Mouse (Mus musculus) Patski (cell line): ENCODE data around the gene Slc4a3. TPM values are rescaled to one million over a fixed set of nuclear protein-coding genes. Genes with fewer than 3 reads are reported as not detected.

Experiments
- ATAC-seq: fragments of 100-300 bp; one replicate; pipeline ENCODE4 v1.8.0; 2021
- CTCF ChIA-PET: fragments of 350-600 bp; sonication (Branson Sonifier 250); formaldehyde crosslinking; loops from one replicate; lab custom pipeline; 2022; ENCODE audit warnings: inconsistent platforms; lab: Charles Lee
- POLR2A ChIA-PET: fragments of 350-600 bp; sonication (Branson Sonifier 250); formaldehyde crosslinking; loops from one replicate; lab custom pipeline; 2022; ENCODE audit warnings: antibody characterized with exemption, inconsistent platforms; lab: Charles Lee
- DNase-seq: peaks from one replicate; pipeline ENCODE4 v3.0.0-alpha.2; 2011; ENCODE audit warnings: low read depth, low spot score
- H3K27me3 ChIP-seq: fragments of 371-371 bp; one replicate; pipeline ENCODE4 v1.5.1; 2021
- CTCF ChIP-seq: fragments of 100-300 bp; IDR thresholded peaks from one replicate; pipeline ENCODE4 v1.5.1; 2021
- in situ Hi-C: fragments of 300-500 bp; cut with MboI; formaldehyde crosslinking; loops from 3 replicates; pipeline ENCODE4 v1.11.1; 2018; ENCODE audit warnings: low pct_unique_long_range_greater_than_20kb, mixed read lengths
- polyA plus RNA-seq: library from polyadenylated mRNA; unstranded; gene quantifications from one replicate; pipeline ENCODE4 v1.2.3, GENCODE M21; 2021

Gene Slc4a3
- polyA plus RNA-seq = 60.2 TPM

DNA sequence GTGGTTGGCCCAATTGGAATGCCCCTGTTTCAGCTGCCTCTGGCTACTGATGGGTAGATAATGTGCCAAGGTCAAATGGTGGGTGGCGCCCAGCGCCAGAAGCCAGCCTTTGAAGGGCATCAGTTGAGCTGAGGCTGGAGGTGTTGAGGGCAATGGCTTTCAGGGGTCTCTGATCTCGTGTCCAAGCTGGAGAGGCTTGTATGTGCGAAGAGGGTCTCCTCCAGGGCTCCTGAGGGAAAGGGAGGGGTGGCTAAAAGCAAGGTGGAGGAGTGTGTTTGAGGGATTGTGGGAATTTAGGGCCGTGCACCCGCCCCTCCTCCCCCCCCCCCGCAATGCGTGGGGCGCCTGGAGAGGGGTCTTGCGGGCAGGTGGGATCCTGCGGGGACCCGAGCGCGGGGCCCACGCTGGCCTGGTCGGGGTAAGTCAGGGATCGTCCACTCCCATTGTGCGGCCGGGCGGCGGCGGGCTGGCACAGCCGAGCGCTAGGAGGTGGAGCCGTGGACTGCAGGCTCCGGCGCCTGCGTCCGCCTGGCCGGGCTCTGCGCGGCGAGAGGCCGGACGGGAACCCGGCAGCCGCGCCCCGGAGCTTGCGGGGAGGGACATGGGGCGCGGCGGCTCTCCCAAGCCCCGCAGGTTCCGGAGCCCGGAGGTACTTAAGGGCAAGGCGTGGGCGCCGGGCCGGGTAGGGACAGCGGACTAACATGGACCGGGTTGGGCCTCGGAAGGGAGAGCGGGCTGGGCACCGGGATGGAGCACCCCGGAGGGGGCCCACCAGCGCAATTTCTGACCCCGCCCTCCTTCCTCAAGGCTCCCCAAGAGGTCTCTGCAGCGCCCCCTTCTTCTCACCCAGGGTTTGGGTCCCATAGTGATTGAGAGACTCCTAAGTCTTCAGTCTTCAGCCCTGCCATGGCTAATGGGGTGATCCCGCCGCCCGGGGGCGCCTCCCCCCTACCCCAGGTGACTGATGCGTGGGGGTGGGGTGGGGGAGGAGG lies at the start of gene Slc4a3:
Slc4a3 (plus strand) TSS at position 302 of the 992 bp plus-strand sequence.
- POLR2A ChIA-PET = interaction anchor here (0.6 to 1.6 kb wide), 6 partner anchors 13 to 40 kb away, joined by 3 to 4 read pairs (median 3); partner anchors contain the start of genes Obsl1 and Stk11ip
- in situ Hi-C loops = no loop called here
- no peak for DNase-seq
- TF ChIP-seq CTCF = no peak
- H3K27me3 ChIP-seq = no peaks in the 10 kb centered on the region
- CTCF ChIA-PET = no interaction called here
- ATAC-seq = peak; percentile 87

GRCm38 (mm10) chr1:75498897-75499296 lies 47.2 kb upstream of the Slc4a3 start:
- ChIA-PET CTCF (no interaction called here), POLR2A (no interaction called here)
- TF ChIP-seq CTCF = no peak
- no peak for DNase-seq
- no peak for ATAC-seq
- in situ Hi-C loops = no loop called here
- H3K27me3 ChIP-seq = peaks cover 11% of the 10 kb centered on the region

DNA sequence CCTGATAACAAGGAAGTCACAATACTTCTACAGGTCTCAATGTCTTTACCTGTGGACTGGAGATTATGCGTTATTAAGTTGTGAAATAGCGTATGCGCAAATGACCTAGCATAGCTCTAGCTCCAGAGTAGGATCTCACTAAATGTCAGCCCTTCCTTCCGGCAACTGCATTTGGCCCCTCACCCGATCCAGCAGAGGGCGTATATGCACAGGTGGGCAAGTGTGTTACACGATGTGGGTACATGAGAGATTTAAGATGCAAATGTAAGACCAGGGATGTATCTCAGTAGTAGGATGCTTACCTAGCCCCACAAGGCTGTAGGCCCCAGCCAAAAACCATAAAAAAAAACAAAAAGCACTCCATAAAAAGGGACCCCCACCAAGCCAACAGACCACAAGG lies 46.6 kb upstream of the Slc4a3 start:
- in situ Hi-C loops = no loop called here
- H3K27me3 ChIP-seq = peaks cover 14% of the 10 kb centered on the region
- ChIA-PET CTCF (no interaction called here), POLR2A (no interaction called here)
- TF ChIP-seq CTCF = no peak
- DNase-seq = no peak
- no peak for ATAC-seq

GRCm38 (mm10) chr1:75501905-75502304 lies 44.2 kb upstream of the Slc4a3 start:
- H3K27me3 ChIP-seq = peaks cover 21% of the 10 kb centered on the region
- ChIA-PET POLR2A (interaction anchor here (0.6 to 1.4 kb wide), 2 partner anchors 9 to 1957 kb away, joined by 4 read pairs; no protein-coding TSS in a partner anchor), CTCF (no interaction called here)
- no peak for TF ChIP-seq CTCF
- DNase-seq = no peak
- in situ Hi-C loops = no loop called here
- no peak for ATAC-seq

GRCm38 (mm10) chr1:75502945-75503650 lies 43.0 kb upstream of the Slc4a3 start:
- no peak for ATAC-seq
- no peak for TF ChIP-seq CTCF
- in situ Hi-C loops = no loop called here
- CTCF ChIA-PET = interaction anchor here (2.6 kb wide), 1 partner anchor 26 kb away, joined by 6 read pairs; no protein-coding TSS in a partner anchor
- no peak for DNase-seq
- peaks cover 17% of the 10 kb centered on the region for H3K27me3 ChIP-seq
- POLR2A ChIA-PET = no interaction called here

- ATAC-seq (no peak), DNase-seq (no peak)
- ChIA-PET CTCF (interaction anchor here (2.6 kb wide), 1 partner anchor 27 kb away, joined by 6 read pairs; no protein-coding TSS in a partner anchor), POLR2A (no interaction called here)
- peaks cover 17% of the 10 kb centered on the region for H3K27me3 ChIP-seq
- no peak for TF ChIP-seq CTCF
- in situ Hi-C loops = no loop called here
Observed at GRCm38 (mm10) chr1:75503651-75503980, 42.5 kb upstream of the Slc4a3 start.

DNA sequence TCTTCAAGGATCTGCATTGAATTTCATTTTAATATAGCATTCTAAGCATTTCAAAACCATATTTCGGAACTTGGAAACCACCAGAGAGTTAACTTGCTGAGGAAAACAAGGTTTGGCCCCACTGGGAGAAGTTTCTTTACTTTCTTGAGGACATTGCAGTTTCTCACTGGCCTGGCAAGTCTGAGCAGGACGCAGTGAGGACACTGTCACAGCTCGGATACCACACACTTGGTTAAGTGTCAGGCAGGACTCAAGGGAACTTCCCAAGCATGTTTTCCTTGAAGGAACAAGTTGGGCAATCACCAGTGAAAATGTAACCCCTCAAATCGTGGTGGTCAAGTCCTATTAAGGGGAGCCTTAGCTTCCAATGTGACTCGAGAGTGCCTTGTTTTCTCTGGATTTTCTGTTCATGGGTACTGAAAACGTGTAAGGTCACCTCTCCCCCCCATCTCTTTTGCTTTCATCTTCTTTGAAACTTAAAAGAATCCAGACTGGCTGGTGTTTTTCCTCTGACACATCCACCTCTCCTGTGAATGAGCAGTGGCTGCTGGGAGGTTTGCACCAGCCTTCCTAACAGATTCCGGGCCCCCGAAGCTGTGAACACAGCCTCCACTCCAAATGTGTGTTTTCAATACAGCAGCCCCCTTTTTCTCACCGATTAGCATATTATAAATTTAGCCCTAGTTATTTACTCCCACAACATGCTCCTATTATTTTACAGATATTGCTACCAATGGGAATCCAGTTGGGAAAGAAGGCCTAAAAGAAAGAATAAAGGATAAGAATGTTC lies 41.6 kb upstream of the Slc4a3 start:
- DNase-seq (no peak), ATAC-seq (no peak)
- no peak for TF ChIP-seq CTCF
- H3K27me3 ChIP-seq = peaks cover 17% of the 10 kb centered on the region
- in situ Hi-C loops = no loop called here
- CTCF ChIA-PET = interaction anchor here (2.6 kb wide), 1 partner anchor 28 kb away, joined by 6 read pairs; no protein-coding TSS in a partner anchor
- POLR2A ChIA-PET = no interaction called here

DNA sequence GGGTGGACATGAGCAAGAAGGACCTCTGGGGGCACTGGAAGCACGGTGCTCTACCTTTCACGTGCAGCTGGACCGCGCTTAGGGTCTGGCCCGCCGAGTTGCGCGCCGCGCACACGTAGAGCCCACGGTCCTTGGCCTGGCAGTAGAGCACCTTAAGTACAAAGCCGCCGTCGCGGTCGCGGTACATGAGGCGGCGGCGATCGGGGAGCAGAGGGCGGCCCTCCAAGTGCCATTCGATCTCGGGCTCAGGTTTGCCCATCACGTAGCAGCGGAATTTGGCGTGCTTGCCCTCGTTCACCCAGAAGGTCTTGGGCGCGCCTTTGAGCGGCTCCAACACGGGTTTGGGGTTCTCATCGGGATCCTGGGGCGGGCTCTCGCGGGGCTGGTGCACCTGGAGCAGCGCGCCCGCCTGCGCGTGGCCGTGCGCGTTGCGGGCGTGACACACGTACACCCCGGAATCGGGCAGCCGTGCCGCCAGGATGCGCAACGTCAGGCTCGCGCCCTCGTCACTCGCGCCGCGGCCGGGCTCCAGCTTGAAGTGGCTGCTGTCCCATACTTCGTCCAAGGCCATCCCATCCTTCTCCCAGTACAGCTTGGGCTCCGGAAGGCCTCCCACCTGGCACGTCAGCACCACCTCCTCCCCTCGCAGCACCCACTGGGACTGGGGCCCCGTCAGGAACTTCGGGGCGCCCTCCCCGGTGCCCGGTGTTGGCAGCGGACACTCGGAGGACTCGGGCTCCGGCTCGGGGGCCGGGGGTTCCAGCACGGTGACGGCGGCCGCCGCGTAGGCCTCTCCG lies 40.7 kb upstream of the Slc4a3 start:
- H3K27me3 ChIP-seq = peaks cover 17% of the 10 kb centered on the region
- in situ Hi-C loops = no loop called here
- ATAC-seq (peak; percentile 42), DNase-seq (no peak)
- no peak for TF ChIP-seq CTCF
- CTCF ChIA-PET = interaction anchor here (1.1 to 2.6 kb wide), 2 partner anchors 28 to 54 kb away, joined by 4 to 6 read pairs; no protein-coding TSS in a partner anchor
- POLR2A ChIA-PET = interaction anchor here (1.0 to 1.5 kb wide), 3 partner anchors 16 to 40 kb away, joined by 3 to 7 read pairs (median 4); partner anchors contain the start of genes Slc4a3 and Stk11ip
